Mouse (Mus musculus): Measurements from ENCODE around the gene Ccr1. TPM values are rescaled to one million over a fixed set of nuclear protein-coding genes. Genes with fewer than 3 reads are reported as not detected.

Gene Ccr1
- polyA plus RNA-seq, 1 experiment from 2014 or later, result 1.7 TPM

DNA sequence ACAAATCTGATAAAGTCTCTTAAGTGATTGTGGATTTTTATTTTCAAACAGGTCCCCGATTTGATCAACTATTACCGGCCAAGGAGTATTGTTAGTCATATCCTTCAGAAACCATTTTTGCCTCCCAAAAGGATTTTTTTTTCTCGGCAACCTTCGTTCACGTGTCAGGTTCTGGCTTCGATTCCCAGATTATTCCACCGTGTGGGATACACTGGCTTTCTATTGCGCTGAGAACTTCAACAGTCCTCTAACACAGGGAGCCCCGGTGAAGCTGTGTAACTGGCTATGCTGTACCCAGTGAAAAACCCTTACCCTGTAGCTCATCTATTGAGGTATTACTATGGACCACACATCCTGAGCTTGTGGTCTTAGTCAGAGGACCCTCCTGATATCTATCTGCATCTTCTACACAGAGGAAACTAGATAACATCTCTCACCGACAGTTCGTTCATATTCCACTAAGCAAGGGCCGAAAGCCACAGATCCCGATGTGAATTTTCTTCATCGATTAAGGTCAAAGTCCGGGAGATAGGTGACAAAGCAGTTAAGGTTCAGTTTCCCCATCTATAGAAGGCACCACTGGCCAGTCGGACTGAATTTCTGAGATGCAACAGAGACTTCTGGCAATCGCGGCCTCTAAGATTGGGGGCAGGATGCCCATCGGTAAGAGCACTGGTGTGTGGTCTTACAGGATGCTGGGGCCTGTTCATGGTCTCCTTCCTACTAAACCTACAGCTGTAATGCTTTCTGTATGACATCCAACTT, 35.4 kb downstream of the Ccr1 start:
- WGBS, result 95% methylated on average over 19 of the region's 19 CpGs
- no peak overlapping the region for H3K4me2 ChIP-seq (ENCODE audit: low read length)
- no peaks in the 10 kb centered on the region for H3K36me3 ChIP-seq (ENCODE audit: control insufficient read depth, insufficient read depth, low read length)
- H3K9me3 ChIP-seq (ENCODE audit: control insufficient read depth, low read length), result no peaks in the 10 kb centered on the region
- ATAC-seq (ENCODE audit: low FRiP score, low TSS enrichment) (no peak), DNase-seq (no peak)
- no peaks in the 10 kb centered on the region for H3K4me1 ChIP-seq (ENCODE audit: control insufficient read depth, insufficient read depth, low read length)
- no peak overlapping the region for H3K27ac ChIP-seq (replicated peaks; ENCODE audit: low read depth, low read length)
- H3K27me3 ChIP-seq (ENCODE audit: control insufficient read depth, insufficient read depth, low read length), result no peaks in the 10 kb centered on the region
- H3K4me3 ChIP-seq (replicated peaks; ENCODE audit: low read depth, low read length), result no peak overlapping the region
- no peak overlapping the region for H3K9ac ChIP-seq (replicated peaks; ENCODE audit: low read length)

DNA sequence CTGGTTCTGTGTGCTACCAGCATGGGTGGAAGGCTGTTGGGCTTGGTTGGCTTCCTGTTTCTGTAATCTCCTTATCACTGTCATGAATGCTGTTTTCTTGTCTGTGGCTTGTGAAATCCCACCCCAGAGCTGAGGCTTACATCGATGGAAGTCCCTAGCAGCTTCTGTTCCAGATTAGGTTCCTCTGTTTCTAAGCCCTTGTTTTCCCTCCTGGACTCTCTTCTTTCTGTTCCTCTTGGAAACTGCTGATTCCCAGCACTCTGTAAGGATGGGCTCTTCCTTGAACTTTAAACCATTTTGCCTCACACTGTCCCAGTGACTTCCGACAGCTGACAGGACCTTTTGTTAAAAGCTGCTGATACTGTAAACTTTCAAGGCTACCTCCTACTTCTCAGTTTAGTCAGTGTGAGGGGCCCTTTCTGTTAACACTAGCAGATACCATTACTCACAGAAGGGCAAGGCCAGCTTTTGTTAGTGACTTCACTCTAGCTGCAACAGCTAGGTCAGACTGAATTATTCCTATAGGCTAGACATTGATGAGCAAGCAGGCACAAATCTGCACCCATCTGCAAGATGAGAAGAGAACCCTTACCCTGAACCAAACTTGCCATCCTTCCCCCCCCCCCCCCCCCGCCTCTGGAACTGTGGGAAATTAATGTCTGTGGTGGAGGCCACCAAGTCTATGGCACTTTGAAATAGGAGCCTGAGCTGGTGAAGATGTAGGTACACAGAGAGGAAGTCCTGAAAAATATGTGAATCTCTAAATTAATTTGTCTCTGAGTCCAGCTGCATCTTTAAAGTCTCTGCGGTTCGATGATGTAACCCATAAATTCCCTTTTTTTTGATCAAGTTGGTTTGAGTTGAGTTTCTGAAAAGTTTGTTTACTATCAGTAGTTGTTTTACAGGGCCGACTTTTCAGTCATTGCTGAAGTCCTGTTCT, 36.5 kb downstream of the Ccr1 start:
- H3K9ac ChIP-seq (replicated peaks; ENCODE audit: low read length), result no peak overlapping the region
- DNase-seq, result no peak
- H3K27me3 ChIP-seq (ENCODE audit: control insufficient read depth, insufficient read depth, low read length), result no peaks in the 10 kb centered on the region
- H3K9me3 ChIP-seq (ENCODE audit: control insufficient read depth, low read length), result no peaks in the 10 kb centered on the region
- ATAC-seq (ENCODE audit: low FRiP score, low TSS enrichment), result no peak
- H3K4me1 ChIP-seq (ENCODE audit: control insufficient read depth, insufficient read depth, low read length), result no peaks in the 10 kb centered on the region
- H3K27ac ChIP-seq (replicated peaks; ENCODE audit: low read depth, low read length), result no peak overlapping the region
- no peaks in the 10 kb centered on the region for H3K36me3 ChIP-seq (ENCODE audit: control insufficient read depth, insufficient read depth, low read length)
- no peak overlapping the region for H3K4me2 ChIP-seq (ENCODE audit: low read length)
- 80% methylated on average over 6 of the region's 6 CpGs for WGBS
- H3K4me3 ChIP-seq (replicated peaks; ENCODE audit: low read depth, low read length), result no peak overlapping the region

DNA sequence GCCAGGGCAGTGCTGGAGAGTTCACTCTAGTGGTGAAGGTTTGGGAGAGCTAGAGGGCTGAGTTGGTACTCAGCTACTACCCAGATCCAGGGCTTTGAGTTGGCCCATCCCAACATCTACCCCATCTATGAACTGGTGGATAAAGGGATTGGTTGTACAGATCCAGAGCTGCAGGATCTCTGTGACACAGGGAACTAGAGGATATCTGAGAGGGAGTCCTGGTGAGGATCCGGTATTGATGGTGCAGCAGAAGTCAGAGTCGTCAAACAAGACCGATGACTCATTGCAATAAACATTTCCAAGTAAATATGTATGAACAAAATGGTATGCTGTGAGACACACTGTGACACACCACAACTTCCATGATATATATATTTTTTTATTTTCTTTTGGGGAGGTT, 37.6 kb downstream of the Ccr1 start:
- H3K4me1 ChIP-seq (ENCODE audit: control insufficient read depth, insufficient read depth, low read length), result no peaks in the 10 kb centered on the region
- no peak overlapping the region for H3K27ac ChIP-seq (replicated peaks; ENCODE audit: low read depth, low read length)
- no peak overlapping the region for H3K4me3 ChIP-seq (replicated peaks; ENCODE audit: low read depth, low read length)
- DNase-seq, result no peak
- no peak for ATAC-seq (ENCODE audit: low FRiP score, low TSS enrichment)
- H3K9ac ChIP-seq (replicated peaks; ENCODE audit: low read length), result no peak overlapping the region
- no peak overlapping the region for H3K4me2 ChIP-seq (ENCODE audit: low read length)
- H3K27me3 ChIP-seq (ENCODE audit: control insufficient read depth, insufficient read depth, low read length), result no peaks in the 10 kb centered on the region
- 95% methylated on average over 3 of the region's 3 CpGs for WGBS
- H3K9me3 ChIP-seq (ENCODE audit: control insufficient read depth, low read length), result peaks cover 2% of the 10 kb centered on the region; the same call in 1 of the 2 replicates
- H3K36me3 ChIP-seq (ENCODE audit: control insufficient read depth, insufficient read depth, low read length), result no peaks in the 10 kb centered on the region

DNA sequence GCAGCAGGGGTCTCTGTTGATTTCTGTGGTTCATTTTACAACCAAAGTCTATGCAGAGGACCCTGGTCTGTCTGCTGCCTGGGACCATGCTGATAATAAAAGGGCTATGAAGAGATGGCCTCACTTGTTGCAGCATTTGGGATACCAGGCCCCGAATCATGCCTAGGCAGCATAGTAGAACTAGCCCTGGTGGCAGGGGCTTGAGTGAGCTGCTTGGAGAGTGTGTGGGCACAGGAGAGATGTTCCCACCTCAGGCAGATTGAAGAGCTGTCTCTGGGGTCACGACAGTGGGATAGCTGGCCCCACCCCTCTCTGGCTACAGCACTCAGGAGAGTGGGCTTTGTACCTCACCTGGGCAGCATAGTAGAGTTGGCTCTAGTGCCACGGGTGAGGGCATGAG, 38.0 kb downstream of the Ccr1 start:
- no peak overlapping the region for H3K27ac ChIP-seq (replicated peaks; ENCODE audit: low read depth, low read length)
- WGBS, result 86% methylated on average over 3 of the region's 3 CpGs
- H3K27me3 ChIP-seq (ENCODE audit: control insufficient read depth, insufficient read depth, low read length), result no peaks in the 10 kb centered on the region
- H3K9me3 ChIP-seq (ENCODE audit: control insufficient read depth, low read length), result peaks cover 3% of the 10 kb centered on the region; the same call in 1 of the 2 replicates
- H3K4me1 ChIP-seq (ENCODE audit: control insufficient read depth, insufficient read depth, low read length), result no peaks in the 10 kb centered on the region
- ATAC-seq (ENCODE audit: low FRiP score, low TSS enrichment) (no peak), DNase-seq (no peak)
- H3K4me2 ChIP-seq (ENCODE audit: low read length), result no peak overlapping the region
- H3K9ac ChIP-seq (replicated peaks; ENCODE audit: low read length), result no peak overlapping the region
- no peak overlapping the region for H3K4me3 ChIP-seq (replicated peaks; ENCODE audit: low read depth, low read length)
- H3K36me3 ChIP-seq (ENCODE audit: control insufficient read depth, insufficient read depth, low read length), result no peaks in the 10 kb centered on the region

DNA sequence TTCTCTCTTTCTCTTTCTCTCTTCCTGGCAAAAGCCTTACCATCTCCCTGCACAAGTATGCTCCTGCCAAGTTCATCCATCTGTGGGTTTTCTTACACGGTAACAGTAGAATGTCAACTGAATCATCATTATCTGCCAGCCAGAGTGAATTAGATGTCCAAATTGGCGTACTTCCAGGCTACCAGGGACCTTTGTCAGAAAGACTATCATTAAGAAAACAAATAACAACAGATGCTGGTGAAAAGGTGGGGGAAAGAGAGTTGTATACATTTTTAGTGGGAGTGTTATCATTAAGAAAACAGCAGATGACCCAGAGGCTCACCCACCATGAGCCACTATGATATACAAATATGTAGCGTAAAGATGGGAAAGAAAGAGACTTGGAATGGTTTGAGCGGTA, 38.6 kb downstream of the Ccr1 start:
- no peak for DNase-seq
- Histone ChIP-seq H3K27me3 (ENCODE audit: control insufficient read depth, insufficient read depth, low read length) (no peaks in the 10 kb centered on the region), H3K4me1 (ENCODE audit: control insufficient read depth, insufficient read depth, low read length) (no peaks in the 10 kb centered on the region), H3K9me3 (ENCODE audit: control insufficient read depth, low read length) (peaks cover 3% of the 10 kb centered on the region; the same call in 1 of the 2 replicates), H3K36me3 (ENCODE audit: control insufficient read depth, insufficient read depth, low read length) (no peaks in the 10 kb centered on the region), H3K9ac (replicated peaks; ENCODE audit: low read length) (no peak overlapping the region), H3K27ac (replicated peaks; ENCODE audit: low read depth, low read length) (no peak overlapping the region), H3K4me3 (replicated peaks; ENCODE audit: low read depth, low read length) (no peak overlapping the region), H3K4me2 (ENCODE audit: low read length) (no peak overlapping the region)
- ATAC-seq (ENCODE audit: low FRiP score, low TSS enrichment), result no peak
- WGBS, result 84% methylated on average over 4 of the region's 4 CpGs

DNA sequence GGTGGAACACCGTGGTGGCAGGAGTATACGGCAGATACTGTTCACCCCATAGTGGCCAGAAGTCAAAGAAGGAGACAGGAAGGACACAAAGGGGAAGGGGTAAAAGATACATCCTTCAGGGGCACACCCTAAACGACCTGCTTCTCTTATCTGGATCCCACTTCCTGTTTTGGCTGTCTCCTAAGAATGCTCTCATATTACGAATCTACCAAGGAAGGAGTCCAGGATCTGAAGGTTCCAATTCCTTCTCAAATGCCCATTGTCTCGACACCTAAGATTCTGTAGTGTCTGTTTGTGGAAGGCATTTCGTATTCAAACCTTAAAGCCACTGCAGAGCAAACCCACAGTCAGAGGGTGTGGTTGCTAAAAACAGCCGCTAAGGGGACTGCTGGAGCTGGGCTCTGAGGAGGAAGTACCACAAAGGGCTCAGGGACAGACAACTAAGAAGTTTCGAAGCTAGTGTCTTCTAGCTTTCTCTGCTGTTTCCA, 39.7 kb downstream of the Ccr1 start:
- H3K36me3 ChIP-seq (ENCODE audit: control insufficient read depth, insufficient read depth, low read length), result no peaks in the 10 kb centered on the region
- no peak for ATAC-seq (ENCODE audit: low FRiP score, low TSS enrichment)
- H3K27ac ChIP-seq (replicated peaks; ENCODE audit: low read depth, low read length), result no peak overlapping the region
- whole genome bisulfite sequencing, result 63% methylated on average over 8 of the region's 8 CpGs
- no peak overlapping the region for H3K9ac ChIP-seq (replicated peaks; ENCODE audit: low read length)
- H3K9me3 ChIP-seq (ENCODE audit: control insufficient read depth, low read length), result peaks cover 3% of the 10 kb centered on the region; the same call in 1 of the 2 replicates
- DNase-seq, result no peak
- no peak overlapping the region for H3K4me2 ChIP-seq (ENCODE audit: low read length)
- H3K4me3 ChIP-seq (replicated peaks; ENCODE audit: low read depth, low read length), result no peak overlapping the region
- H3K27me3 ChIP-seq (ENCODE audit: control insufficient read depth, insufficient read depth, low read length), result no peaks in the 10 kb centered on the region
- no peaks in the 10 kb centered on the region for H3K4me1 ChIP-seq (ENCODE audit: control insufficient read depth, insufficient read depth, low read length)

DNA sequence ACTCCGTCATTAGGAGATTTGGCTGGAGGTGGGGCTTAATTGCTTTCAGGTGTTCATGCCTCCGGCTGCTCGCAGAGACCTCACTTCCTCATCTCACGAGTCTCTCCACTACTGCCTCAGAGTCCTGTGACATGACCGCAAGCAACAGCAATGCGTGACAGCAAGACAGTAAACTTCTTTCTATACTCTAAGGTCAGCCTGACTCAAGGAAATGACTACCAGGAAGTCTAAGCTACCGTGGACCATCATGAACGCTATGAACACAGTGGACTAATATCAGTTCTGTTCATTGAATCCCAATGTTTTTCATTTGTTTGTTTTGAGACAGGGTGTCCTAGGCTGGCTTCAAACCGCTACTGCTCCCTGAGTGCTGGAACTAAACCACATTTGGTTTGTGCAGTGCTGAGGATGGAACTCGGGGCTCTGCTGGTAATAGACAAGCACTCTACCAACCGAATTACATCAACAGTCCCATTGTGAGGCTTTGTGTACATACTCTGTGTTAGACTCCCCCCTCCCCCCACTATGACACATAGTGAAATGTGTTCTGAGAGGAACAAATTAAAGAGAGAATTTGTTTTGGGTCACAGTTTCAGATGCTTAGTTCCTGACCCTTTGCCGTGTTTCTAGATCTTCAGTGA, 40.3 kb downstream of the Ccr1 start:
- H3K27me3 ChIP-seq (ENCODE audit: control insufficient read depth, insufficient read depth, low read length), result no peaks in the 10 kb centered on the region
- DNase-seq, result no peak
- WGBS, result 91% methylated on average over 12 of the region's 12 CpGs
- H3K9ac ChIP-seq (replicated peaks; ENCODE audit: low read length), result no peak overlapping the region
- no peak overlapping the region for H3K4me2 ChIP-seq (ENCODE audit: low read length)
- no peak for ATAC-seq (ENCODE audit: low FRiP score, low TSS enrichment)
- no peak overlapping the region for H3K27ac ChIP-seq (replicated peaks; ENCODE audit: low read depth, low read length)
- no peak overlapping the region for H3K4me3 ChIP-seq (replicated peaks; ENCODE audit: low read depth, low read length)
- no peaks in the 10 kb centered on the region for H3K36me3 ChIP-seq (ENCODE audit: control insufficient read depth, insufficient read depth, low read length)
- peaks cover 3% of the 10 kb centered on the region; the same call in 1 of the 2 replicates for H3K9me3 ChIP-seq (ENCODE audit: control insufficient read depth, low read length)
- H3K4me1 ChIP-seq (ENCODE audit: control insufficient read depth, insufficient read depth, low read length), result no peaks in the 10 kb centered on the region

DNA sequence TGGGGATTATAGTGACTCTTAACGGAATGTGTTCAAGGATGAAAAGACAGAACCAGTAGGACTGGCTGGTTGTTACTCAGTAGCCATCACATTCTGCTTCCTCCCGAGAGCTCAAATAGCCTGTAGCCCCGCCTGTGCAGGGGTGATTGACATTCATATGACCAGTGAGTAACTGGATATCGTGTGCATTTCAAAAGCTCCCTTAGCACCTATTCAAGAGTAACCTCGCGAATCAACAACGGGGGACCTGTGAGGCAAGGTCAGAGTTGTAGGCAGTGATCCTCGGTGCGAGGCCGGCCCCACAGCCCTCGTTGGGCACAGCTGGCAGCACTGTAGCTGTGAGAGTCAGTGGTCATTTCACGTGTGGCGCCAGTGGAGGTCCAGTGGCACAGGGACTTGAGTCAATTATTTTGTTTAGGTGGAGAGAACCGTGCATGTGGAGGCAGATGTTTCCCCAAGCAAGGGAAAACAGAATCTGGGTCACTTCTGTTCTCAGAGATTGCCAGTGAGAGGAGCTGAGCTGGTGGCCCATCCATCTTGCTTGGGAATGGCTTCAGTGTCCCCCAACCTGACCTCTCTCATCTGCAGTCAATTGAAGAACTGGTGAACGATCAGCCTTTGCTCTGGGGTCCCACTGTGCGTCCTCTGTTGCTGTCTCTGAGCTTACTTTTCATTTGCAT, 41.1 kb downstream of the Ccr1 start:
- no peaks in the 10 kb centered on the region for H3K27me3 ChIP-seq (ENCODE audit: control insufficient read depth, insufficient read depth, low read length)
- H3K4me3 ChIP-seq (replicated peaks; ENCODE audit: low read depth, low read length), result no peak overlapping the region
- no peak for DNase-seq
- no peak overlapping the region for H3K9ac ChIP-seq (replicated peaks; ENCODE audit: low read length)
- H3K9me3 ChIP-seq (ENCODE audit: control insufficient read depth, low read length), result peaks cover 3% of the 10 kb centered on the region; the same call in 1 of the 2 replicates
- ATAC-seq (ENCODE audit: low FRiP score, low TSS enrichment), result no peak
- H3K4me2 ChIP-seq (ENCODE audit: low read length), result no peak overlapping the region
- WGBS, result 63% methylated on average over 16 of the region's 16 CpGs
- H3K36me3 ChIP-seq (ENCODE audit: control insufficient read depth, insufficient read depth, low read length), result no peaks in the 10 kb centered on the region
- H3K27ac ChIP-seq (replicated peaks; ENCODE audit: low read depth, low read length), result no peak overlapping the region
- no peaks in the 10 kb centered on the region for H3K4me1 ChIP-seq (ENCODE audit: control insufficient read depth, insufficient read depth, low read length)
